Mouse (Mus musculus): ENCODE results near the gene Prx.

Gene Prx

GRCm38 (mm10) chr7:27560978-27561377 lies 61.9 kb downstream of the Prx start:
- DNase-seq, result no peak

All from cerebellum, postnatal 10 days (tissue).